ENCODE assay signal across 7 mouse cellular contexts in genomic region chr1:54556586-54557221, GRCm38 (mm10). TPM values are rescaled to one million over a fixed set of nuclear protein-coding genes. Genes with fewer than 3 reads are reported as not detected.
DNase-seq lines count a peak whose midpoint lies in the region; ATAC-seq and TF ChIP-seq lines count a peak whose summit lies in the region.

No protein-coding gene starts in this region.

- H3K4me3 ChIP-seq in lung, postnatal 0 days (ENCODE audit: low read depth, low read length): peak overlapping the region; percentile 64
- peak overlapping the region; percentile 73 for H3K4me3 ChIP-seq in embryonic facial prominence, embryonic 12.5 days
- peak overlapping the region; percentile 72 for H3K4me3 ChIP-seq in intestine, embryonic 15.5 days (replicated peaks)
- peak overlapping the region; percentile 64 for H3K4me3 ChIP-seq in midbrain, embryonic 11.5 days (ENCODE audit: low read depth, low read length)

- no peaks in the 10 kb centered on the region for H3K36me3 ChIP-seq in lung, postnatal 0 days (ENCODE audit: insufficient read depth, low read length)
- H3K36me3 ChIP-seq in embryonic facial prominence, embryonic 12.5 days: no peaks in the 10 kb centered on the region
- no peaks in the 10 kb centered on the region for H3K36me3 ChIP-seq in intestine, embryonic 15.5 days
- no peaks in the 10 kb centered on the region for H3K36me3 ChIP-seq in midbrain, embryonic 11.5 days (ENCODE audit: control insufficient read depth, insufficient read depth, low read length)

- H3K9ac ChIP-seq in lung, postnatal 0 days (replicated peaks; ENCODE audit: low read depth): peak overlapping the region; percentile 62
- peak overlapping the region; percentile 74 for H3K9ac ChIP-seq in embryonic facial prominence, embryonic 12.5 days
- peak overlapping the region; percentile 76 for H3K9ac ChIP-seq in intestine, embryonic 15.5 days
- peak overlapping the region; percentile 71 for H3K9ac ChIP-seq in midbrain, embryonic 11.5 days (ENCODE audit: low read length)

- H3K4me2 ChIP-seq in lung, postnatal 0 days (replicated peaks; ENCODE audit: low read depth, low read length): peak overlapping the region; percentile 98
- H3K4me2 ChIP-seq in embryonic facial prominence, embryonic 12.5 days (replicated peaks): peak overlapping the region; percentile 92
- H3K4me2 ChIP-seq in intestine, embryonic 15.5 days (replicated peaks): peak overlapping the region; percentile 96
- H3K4me2 ChIP-seq in midbrain, embryonic 11.5 days: peak overlapping the region; percentile 88

- WGBS in lung, postnatal 0 days: 2% methylated on average over 18 of the region's 18 CpGs
- 3% methylated on average over 18 of the region's 18 CpGs for WGBS in embryonic facial prominence, embryonic 12.5 days
- 4% methylated on average over 18 of the region's 18 CpGs for WGBS in intestine, embryonic 15.5 days
- 3% methylated on average over 18 of the region's 18 CpGs for WGBS in midbrain, embryonic 11.5 days

- H3K4me1 ChIP-seq in lung, postnatal 0 days (ENCODE audit: insufficient read depth, low read depth, low read length): no peaks in the 10 kb centered on the region; the same call in 1 of the 2 replicates
- H3K4me1 ChIP-seq in embryonic facial prominence, embryonic 12.5 days: no peaks in the 10 kb centered on the region
- H3K4me1 ChIP-seq in intestine, embryonic 15.5 days (replicated peaks): no peaks in the 10 kb centered on the region
- peaks cover 2% of the 10 kb centered on the region; the same call in 1 of the 2 replicates for H3K4me1 ChIP-seq in midbrain, embryonic 11.5 days (ENCODE audit: control insufficient read depth, insufficient read depth, low read length)

- no peaks in the 10 kb centered on the region for H3K27me3 ChIP-seq in lung, postnatal 0 days (replicated peaks; ENCODE audit: insufficient read depth, low read length)
- H3K27me3 ChIP-seq in embryonic facial prominence, embryonic 12.5 days: no peaks in the 10 kb centered on the region
- H3K27me3 ChIP-seq in intestine, embryonic 15.5 days (replicated peaks): no peaks in the 10 kb centered on the region
- H3K27me3 ChIP-seq in midbrain, embryonic 11.5 days (ENCODE audit: control insufficient read depth, insufficient read depth, low read length): no peaks in the 10 kb centered on the region

- TF ChIP-seq CTCF in lung, postnatal 0 days (IDR thresholded peaks at IDR 0.05): no peak

- no peak overlapping the region for H3K27ac ChIP-seq in lung, postnatal 0 days (ENCODE audit: low read length)
- H3K27ac ChIP-seq in embryonic facial prominence, embryonic 12.5 days: no peak overlapping the region
- H3K27ac ChIP-seq in intestine, embryonic 15.5 days: peak overlapping the region; percentile 82
- no peak overlapping the region for H3K27ac ChIP-seq in midbrain, embryonic 11.5 days (ENCODE audit: low read depth, low read length)

- no peaks in the 10 kb centered on the region for H3K9me3 ChIP-seq in lung, postnatal 0 days (ENCODE audit: low read length)
- no peaks in the 10 kb centered on the region for H3K9me3 ChIP-seq in embryonic facial prominence, embryonic 12.5 days
- H3K9me3 ChIP-seq in intestine, embryonic 15.5 days: no peaks in the 10 kb centered on the region
- no peaks in the 10 kb centered on the region for H3K9me3 ChIP-seq in midbrain, embryonic 11.5 days (ENCODE audit: control insufficient read depth, low read length)

- peak; percentile 11 for DNase-seq in lung, postnatal 0 days (ENCODE audit: low spot score)
- DNase-seq in lung, adult 18-20 months: no peak
- peak; percentile 90 for DNase-seq in midbrain, embryonic 11.5 days (ENCODE audit: low spot score, missing footprints)
- no peak for DNase-seq in adrenal gland, postnatal 10 days
- no peak for DNase-seq in testis, postnatal 14 days (ENCODE audit: low spot score)

- TF ChIP-seq EP300 in lung, postnatal 0 days (IDR thresholded peaks at IDR 0.05): no peak

- no peak for ATAC-seq in lung, postnatal 0 days
- no peak for ATAC-seq in embryonic facial prominence, embryonic 12.5 days (ENCODE audit: insufficient number of reproducible peaks, insufficient read depth, low FRiP score, low TSS enrichment)
- peak; percentile 44 for ATAC-seq in intestine, embryonic 15.5 days
- no peak for ATAC-seq in midbrain, embryonic 11.5 days (ENCODE audit: low FRiP score)

RNA-seq across cellular contexts. Expression of gene Pgap1, which starts 0.8 kb away (rescaled TPM):
- 2.0 and 2.5 TPM in 2 replicates for polyA plus RNA-seq in lung, postnatal 0 days (2015; fragmentation: Nextera tagmentation; extraction: Ambion mirVana)
- polyA plus RNA-seq in embryonic facial prominence, embryonic 12.5 days (2016; fragmentation: Nextera tagmentation; extraction: Ambion mirVana): 6.4 and 8.3 TPM in 2 replicates
- 9.2 and 9.4 TPM in 2 replicates for polyA plus RNA-seq in intestine, embryonic 15.5 days (2015; fragmentation: Nextera tagmentation; extraction: Ambion mirVana)
- polyA plus RNA-seq in midbrain, embryonic 11.5 days (2014; fragmentation: Nextera tagmentation; extraction: Ambion mirVana): 13.7 and 17.6 TPM in 2 replicates
- total RNA-seq in adrenal gland, postnatal 10 days (2021): 1 to 10 TPM; 7.2 to 9.1 TPM

Comparison
In these comparisons a context has a peak if more than half of its experiments do, and no peak if none do; other contexts are left out.
1. DNase-seq: peak in lung, postnatal 0 days (single experiment) and midbrain, embryonic 11.5 days (single experiment); none in lung, adult 18-20 months (0 of 2), adrenal gland, postnatal 10 days (single experiment) and testis, postnatal 14 days (single experiment).
2. Peak in every context shown above with its lines, with median percentiles within 50 percentile points of each other: H3K4me2 ChIP-seq, H3K4me3 ChIP-seq and H3K9ac ChIP-seq.